Mouse (Mus musculus) embryonic fibroblast, embryonic 13.5 days (primary cell): ENCODE measurements at regions not wholly inside any gene's neighbourhood (a gene's known extent, or its start where the extent isn't known, plus 50 kb on each side); places are given as distances from the start of the nearest gene placed in this dataset.

Source experiments
- CTCF ChIP-seq: IDR thresholded peaks from 2 replicates; pipeline ENCODE4 v1.5.1; 2011; ENCODE audit warnings: mild to moderate bottlenecking, control low read depth, low read length, moderate library complexity, borderline replicate concordance; ENCODE audit not compliant: insufficient read depth
- POLR2A ChIP-seq: IDR thresholded peaks from 2 replicates; pipeline ENCODE4 v1.6.1; 2011; ENCODE audit warnings: low read depth, mild to moderate bottlenecking, control low read depth, low read length, moderate library complexity

GRCm38 (mm10) chr14:61699638-61700037, 92.4 kb downstream of the Kcnrg start:
- TF ChIP-seq CTCF (no peak), POLR2A (no peak)
